Mouse (Mus musculus): ENCODE measurements around the gene Edar. TPM values are rescaled to one million over a fixed set of nuclear protein-coding genes. Genes with fewer than 3 reads are reported as not detected.

Gene Edar
- polyA plus RNA-seq, 1 experiment from 2014 or later, result 2.3 TPM

GRCm38 (mm10) chr10:58644194-58644593 is 31.3 kb downstream of the Edar start:
- Histone ChIP-seq H3K4me3 (replicated peaks) (no peak overlapping the region), H3K4me1 (0 out of 2 replicates have a peak, but pooled peaks cover 10% of the 10 kb centered on the region), H3K4me2 (no peak overlapping the region), H3K9me3 (no peaks in the 10 kb centered on the region), H3K36me3 (no peaks in the 10 kb centered on the region), H3K27me3 (replicated peaks) (no peaks in the 10 kb centered on the region), H3K9ac (no peak overlapping the region), H3K27ac (no peak overlapping the region)
- no peak for ATAC-seq (ENCODE audit: insufficient read depth, low FRiP score, low read depth)
- WGBS, result 70% methylated on average over 7 of the region's 7 CpGs

GRCm38 (mm10) chr10:58643001-58643400 is 32.5 kb downstream of the Edar start:
- whole genome bisulfite sequencing, result 74% methylated on average over 9 of the region's 9 CpGs
- no peak for ATAC-seq (ENCODE audit: insufficient read depth, low FRiP score, low read depth)
- no peaks in the 10 kb centered on the region for H3K9me3 ChIP-seq

GRCm38 (mm10) chr10:58641631-58642030 is 33.8 kb downstream of the Edar start:
- Histone ChIP-seq H3K27me3 (replicated peaks) (no peaks in the 10 kb centered on the region), H3K4me1 (peaks cover 10% of the 10 kb centered on the region), H3K27ac (peak overlapping the region; percentile 75), H3K36me3 (no peaks in the 10 kb centered on the region), H3K9ac (no peak overlapping the region), H3K4me3 (replicated peaks) (no peak overlapping the region), H3K9me3 (no peaks in the 10 kb centered on the region), H3K4me2 (no peak overlapping the region)
- no peak for ATAC-seq (ENCODE audit: insufficient read depth, low FRiP score, low read depth)
- 59% methylated on average over 10 of the region's 10 CpGs for WGBS

More at GRCm38 (mm10) chr10:58643001-58643400, 32.5 kb downstream of the Edar start:
- Histone ChIP-seq H3K4me3 (replicated peaks) (no peak overlapping the region), H3K36me3 (no peaks in the 10 kb centered on the region), H3K27me3 (replicated peaks) (no peaks in the 10 kb centered on the region), H3K4me2 (no peak overlapping the region), H3K4me1 (0 out of 2 replicates have a peak, but pooled peaks cover 10% of the 10 kb centered on the region), H3K27ac (no peak overlapping the region), H3K9ac (no peak overlapping the region)

GRCm38 (mm10) chr10:58640446-58641400 is 34.7 kb downstream of the Edar start:
- Histone ChIP-seq H3K4me2 (no peak overlapping the region), H3K4me1 (peaks cover 14% of the 10 kb centered on the region), H3K27ac (peak overlapping the region; percentile 75), H3K36me3 (no peaks in the 10 kb centered on the region), H3K9me3 (no peaks in the 10 kb centered on the region), H3K4me3 (replicated peaks) (no peak overlapping the region), H3K27me3 (replicated peaks) (no peaks in the 10 kb centered on the region), H3K9ac (no peak overlapping the region)
- ATAC-seq (ENCODE audit: insufficient read depth, low FRiP score, low read depth), result peak; percentile 51; the same call in 1 of the 2 replicates
- 55% methylated on average over 19 of the region's 19 CpGs for WGBS

GRCm38 (mm10) chr10:58639291-58639690 is 36.2 kb downstream of the Edar start:
- no peak overlapping the region for H3K4me2 ChIP-seq

GRCm38 (mm10) chr10:58636431-58637080 is 38.9 kb downstream of the Edar start:
- no peak overlapping the region for H3K4me3 ChIP-seq (replicated peaks)
- no peaks in the 10 kb centered on the region for H3K27me3 ChIP-seq (replicated peaks)
- H3K4me1 ChIP-seq, result peaks cover 9% of the 10 kb centered on the region
- no peak overlapping the region for H3K4me2 ChIP-seq
- WGBS, result 35% methylated on average over 7 of the region's 7 CpGs
- no peaks in the 10 kb centered on the region for H3K9me3 ChIP-seq
- ATAC-seq (ENCODE audit: insufficient read depth, low FRiP score, low read depth), result no peak; the same call in 1 of the 2 replicates
- no peak overlapping the region for H3K27ac ChIP-seq
- no peak overlapping the region for H3K9ac ChIP-seq
- no peaks in the 10 kb centered on the region for H3K36me3 ChIP-seq

More at GRCm38 (mm10) chr10:58639291-58639690, 36.2 kb downstream of the Edar start:
- H3K27ac ChIP-seq, result no peak overlapping the region
- H3K9ac ChIP-seq, result no peak overlapping the region
- H3K4me1 ChIP-seq, result peaks cover 14% of the 10 kb centered on the region
- 62% methylated on average over 6 of the region's 6 CpGs for WGBS
- H3K9me3 ChIP-seq, result no peaks in the 10 kb centered on the region
- H3K4me3 ChIP-seq (replicated peaks), result no peak overlapping the region
- H3K36me3 ChIP-seq, result no peaks in the 10 kb centered on the region
- ATAC-seq (ENCODE audit: insufficient read depth, low FRiP score, low read depth), result no peak
- H3K27me3 ChIP-seq (replicated peaks), result no peaks in the 10 kb centered on the region

GRCm38 (mm10) chr10:58633507-58633906 is 41.9 kb downstream of the Edar start:
- Histone ChIP-seq H3K4me1 (peaks cover 5% of the 10 kb centered on the region), H3K9ac (no peak overlapping the region), H3K9me3 (no peaks in the 10 kb centered on the region), H3K4me2 (no peak overlapping the region), H3K36me3 (no peaks in the 10 kb centered on the region), H3K27me3 (replicated peaks) (no peaks in the 10 kb centered on the region), H3K27ac (no peak overlapping the region), H3K4me3 (replicated peaks) (no peak overlapping the region)
- WGBS, result 95% methylated on average over 2 of the region's 2 CpGs
- no peak for ATAC-seq (ENCODE audit: insufficient read depth, low FRiP score, low read depth)

GRCm38 (mm10) chr10:58627569-58627968 is 47.9 kb downstream of the Edar start:
- no peaks in the 10 kb centered on the region for H3K27me3 ChIP-seq (replicated peaks)
- H3K4me1 ChIP-seq, result no peaks in the 10 kb centered on the region
- no peaks in the 10 kb centered on the region for H3K36me3 ChIP-seq
- no peaks in the 10 kb centered on the region for H3K9me3 ChIP-seq
- no peak overlapping the region for H3K9ac ChIP-seq
- no peak overlapping the region for H3K27ac ChIP-seq
- no peak for ATAC-seq (ENCODE audit: insufficient read depth, low FRiP score, low read depth)
- H3K4me2 ChIP-seq, result no peak overlapping the region
- H3K4me3 ChIP-seq (replicated peaks), result no peak overlapping the region

- no peak overlapping the region for H3K4me3 ChIP-seq (replicated peaks)
- no peak for ATAC-seq (ENCODE audit: insufficient read depth, low FRiP score, low read depth)
- 56% methylated on average over 12 of the region's 12 CpGs for WGBS
- no peak overlapping the region for H3K9ac ChIP-seq
- no peaks in the 10 kb centered on the region for H3K4me1 ChIP-seq
- no peaks in the 10 kb centered on the region for H3K27me3 ChIP-seq (replicated peaks)
- H3K9me3 ChIP-seq, result no peaks in the 10 kb centered on the region
- H3K27ac ChIP-seq, result no peak overlapping the region
- no peak overlapping the region for H3K4me2 ChIP-seq
- H3K36me3 ChIP-seq, result no peaks in the 10 kb centered on the region
Measured at GRCm38 (mm10) chr10:58624848-58625711, 50.4 kb downstream of the Edar start.

GRCm38 (mm10) chr10:58619266-58619665 is 56.2 kb downstream of the Edar start:
- Histone ChIP-seq H3K4me3 (replicated peaks) (no peak overlapping the region), H3K27me3 (replicated peaks) (no peaks in the 10 kb centered on the region), H3K4me1 (no peaks in the 10 kb centered on the region), H3K36me3 (no peaks in the 10 kb centered on the region), H3K9ac (no peak overlapping the region), H3K9me3 (no peaks in the 10 kb centered on the region), H3K27ac (no peak overlapping the region), H3K4me2 (no peak overlapping the region)
- ATAC-seq (ENCODE audit: insufficient read depth, low FRiP score, low read depth), result no peak
- 89% methylated on average over 4 of the region's 4 CpGs for WGBS

- no peak overlapping the region for H3K4me3 ChIP-seq (replicated peaks)
- H3K4me1 ChIP-seq, result no peaks in the 10 kb centered on the region
- H3K9me3 ChIP-seq, result no peaks in the 10 kb centered on the region
- H3K9ac ChIP-seq, result no peak overlapping the region
- ATAC-seq (ENCODE audit: insufficient read depth, low FRiP score, low read depth), result no peak
- 88% methylated on average over 17 of the region's 17 CpGs for WGBS
- H3K36me3 ChIP-seq, result no peaks in the 10 kb centered on the region
- H3K27ac ChIP-seq, result no peak overlapping the region
- no peak overlapping the region for H3K4me2 ChIP-seq
- H3K27me3 ChIP-seq (replicated peaks), result no peaks in the 10 kb centered on the region
Measured at GRCm38 (mm10) chr10:58618501-58619216, 56.8 kb downstream of the Edar start.

Data from stomach, embryonic 15.5 days (tissue).